Mouse (Mus musculus) urinary bladder, postnatal 36 days (tissue): ENCODE data around the gene Pfkfb1.

Experiments
- DNase-seq, 2 experiments: peaks; one replicate each; pipeline ENCODE4 v3.0.0; 2022; ENCODE audit warnings: low spot score in 2 of 2, mixed read lengths in 1 of 2

The Pfkfb1 gene

DNA sequence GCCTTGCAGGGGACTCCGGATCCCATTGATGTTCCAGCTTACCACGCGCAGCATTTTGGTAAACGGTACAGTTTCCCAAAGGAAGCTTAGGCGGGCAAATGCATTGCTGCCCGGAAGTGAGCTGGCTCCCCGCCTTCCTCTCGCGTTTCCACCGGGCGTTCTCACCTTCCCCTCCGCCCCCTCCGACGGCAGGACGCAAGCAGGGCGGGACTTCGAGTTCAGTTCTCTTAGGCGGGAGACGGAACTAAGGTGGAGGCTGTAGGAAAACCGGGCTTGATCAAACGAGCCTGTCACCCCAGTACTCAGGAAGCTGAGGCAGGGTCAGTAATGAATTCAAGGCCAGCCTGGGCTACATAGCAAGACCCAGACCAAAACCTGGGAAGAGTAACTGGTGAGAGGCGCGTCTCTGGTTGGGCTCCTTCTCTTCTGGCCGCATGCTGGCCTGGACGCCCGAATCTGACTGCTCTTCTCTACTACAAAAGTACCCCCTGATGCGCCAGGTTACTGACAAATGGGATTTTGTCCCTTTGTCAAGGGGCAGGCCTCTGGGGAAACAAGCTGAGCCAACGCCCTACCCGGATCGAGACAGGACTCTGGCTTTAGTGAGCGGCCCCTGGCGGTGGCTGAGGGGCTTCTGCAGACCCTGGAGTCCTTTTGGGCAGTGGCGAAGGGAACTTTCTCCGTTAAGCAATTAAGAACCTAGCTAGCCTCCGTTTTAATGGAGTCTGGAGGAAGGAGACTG lies at the start of gene Pfkfb1:
Gene Pfkfb1 (plus strand): TSS at position 207 of the 742 bp plus-strand sequence.
- DNase-seq = peak; percentile 54 to 84

DNA sequence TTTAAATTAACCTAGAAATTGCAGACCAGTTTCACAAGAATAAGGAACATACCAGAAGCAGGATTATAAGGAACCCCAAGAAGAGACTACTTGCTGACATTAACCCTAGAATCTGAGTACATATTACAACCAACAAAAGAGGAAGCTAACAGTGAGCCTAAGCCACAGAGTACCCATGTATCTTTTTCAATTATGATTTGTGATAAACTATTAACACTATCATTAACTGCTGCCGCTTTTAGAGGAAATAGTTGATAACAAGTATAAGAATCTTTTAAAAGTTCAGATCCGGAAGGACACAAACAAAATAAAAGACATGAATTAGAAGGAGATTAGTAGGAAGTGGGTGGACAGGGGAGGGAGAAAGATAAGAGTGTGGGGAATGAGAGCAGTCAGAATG lies 47.9 kb upstream of the Pfkfb1 start:
- DNase-seq = no peak

DNA sequence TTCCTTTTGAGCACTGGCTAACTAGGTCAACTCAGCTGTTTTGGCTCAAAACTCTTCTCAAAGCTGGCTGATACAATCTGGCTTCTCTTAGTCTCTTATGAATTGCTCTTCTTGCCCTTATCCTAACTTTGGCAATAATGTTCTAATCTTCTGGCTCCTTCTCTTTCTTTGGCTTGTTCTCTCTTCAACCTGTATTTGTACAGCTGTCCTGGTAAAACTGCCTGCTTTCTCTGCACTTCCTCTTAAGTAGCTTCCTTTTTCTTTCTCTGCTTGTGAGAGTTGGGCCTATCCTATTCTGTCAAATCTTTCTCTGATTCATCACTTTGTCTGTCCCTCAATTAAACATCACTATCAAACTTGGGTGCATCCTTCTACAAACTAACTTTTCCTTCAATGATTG lies 46.3 kb upstream of the Pfkfb1 start:
- no peak for DNase-seq

DNA sequence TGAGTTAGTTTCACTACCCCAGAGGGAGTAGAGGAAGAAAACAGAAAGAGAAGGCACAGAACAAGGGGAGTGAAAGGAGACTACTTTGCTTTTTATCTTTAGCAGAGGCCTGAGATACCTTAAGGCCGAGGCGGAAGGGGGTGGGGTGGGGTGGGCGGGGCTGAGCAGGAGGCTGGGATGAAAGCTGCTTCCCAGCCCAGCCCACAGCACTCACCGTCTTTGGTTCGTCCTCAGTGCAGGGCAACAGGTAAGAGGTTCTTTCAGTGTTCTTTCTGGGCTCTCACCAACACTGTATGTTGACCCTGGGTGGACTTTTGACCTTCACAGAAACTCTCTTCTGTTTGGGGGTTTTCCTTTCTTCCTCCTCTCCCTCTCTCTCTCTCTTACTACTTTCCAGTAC lies 40.8 kb upstream of the Pfkfb1 start, which contains the start of gene Alas2:
Gene Alas2 (plus strand): TSS at position 137 of the 400 bp plus-strand sequence.
- no peak for DNase-seq

DNA sequence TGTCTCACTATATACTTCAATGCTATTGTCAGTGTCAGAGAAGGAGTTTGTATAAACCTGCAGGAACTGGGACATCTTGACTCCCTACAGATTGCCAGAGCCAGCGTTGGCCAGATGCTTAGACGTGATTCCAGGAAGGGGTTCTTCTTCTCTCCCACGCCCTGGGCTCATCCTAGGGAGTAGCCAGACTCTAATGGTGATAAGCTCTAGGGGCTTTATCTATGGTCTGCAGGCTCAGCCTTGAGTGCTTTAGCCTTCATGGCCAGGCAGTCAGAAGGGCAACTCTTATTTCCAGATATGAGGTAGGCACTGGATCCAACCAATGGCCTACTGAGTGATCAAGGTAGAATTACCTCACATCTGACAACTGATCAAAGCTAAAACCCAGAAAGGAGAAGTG lies 38.4 kb upstream of the Pfkfb1 start:
- DNase-seq = no peak

DNA sequence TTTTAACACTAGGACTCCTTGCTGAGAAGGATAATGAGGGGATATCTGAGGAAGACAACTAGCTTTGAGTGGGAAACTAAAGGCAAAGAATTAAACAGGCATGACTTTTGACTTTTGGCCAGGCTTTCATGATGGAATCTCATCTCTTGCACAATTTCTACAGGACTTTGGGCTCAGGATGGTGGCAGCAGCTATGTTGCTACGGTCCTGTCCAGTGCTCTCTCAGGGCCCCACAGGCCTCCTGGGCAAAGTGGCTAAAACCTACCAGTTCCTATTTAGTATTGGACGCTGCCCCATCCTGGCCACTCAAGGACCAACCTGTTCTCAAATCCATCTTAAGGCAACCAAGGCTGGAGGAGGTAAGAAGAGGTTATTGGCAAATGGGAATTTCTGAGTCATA lies 36.0 kb upstream of the Pfkfb1 start:
- DNase-seq = no peak

DNA sequence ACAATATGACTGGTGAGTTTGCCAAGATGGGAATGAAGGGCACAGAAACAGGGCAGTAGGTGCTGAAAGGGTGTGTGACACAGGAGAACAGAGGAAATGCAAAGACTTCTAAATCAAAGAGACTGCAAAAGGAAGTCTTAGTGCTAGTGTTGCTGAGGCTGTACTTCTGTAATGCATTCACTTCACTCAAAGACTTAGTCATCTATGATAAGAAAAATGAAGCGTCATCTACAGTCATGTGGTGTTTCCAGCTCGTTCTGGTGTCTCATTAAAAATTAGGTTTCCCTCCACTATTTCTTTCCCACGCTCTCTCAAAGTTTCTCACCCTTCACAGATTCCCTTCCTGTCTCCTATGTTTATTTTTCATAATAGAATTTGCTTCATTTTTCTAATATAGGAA lies 34.0 kb upstream of the Pfkfb1 start:
- DNase-seq = no peak

DNA sequence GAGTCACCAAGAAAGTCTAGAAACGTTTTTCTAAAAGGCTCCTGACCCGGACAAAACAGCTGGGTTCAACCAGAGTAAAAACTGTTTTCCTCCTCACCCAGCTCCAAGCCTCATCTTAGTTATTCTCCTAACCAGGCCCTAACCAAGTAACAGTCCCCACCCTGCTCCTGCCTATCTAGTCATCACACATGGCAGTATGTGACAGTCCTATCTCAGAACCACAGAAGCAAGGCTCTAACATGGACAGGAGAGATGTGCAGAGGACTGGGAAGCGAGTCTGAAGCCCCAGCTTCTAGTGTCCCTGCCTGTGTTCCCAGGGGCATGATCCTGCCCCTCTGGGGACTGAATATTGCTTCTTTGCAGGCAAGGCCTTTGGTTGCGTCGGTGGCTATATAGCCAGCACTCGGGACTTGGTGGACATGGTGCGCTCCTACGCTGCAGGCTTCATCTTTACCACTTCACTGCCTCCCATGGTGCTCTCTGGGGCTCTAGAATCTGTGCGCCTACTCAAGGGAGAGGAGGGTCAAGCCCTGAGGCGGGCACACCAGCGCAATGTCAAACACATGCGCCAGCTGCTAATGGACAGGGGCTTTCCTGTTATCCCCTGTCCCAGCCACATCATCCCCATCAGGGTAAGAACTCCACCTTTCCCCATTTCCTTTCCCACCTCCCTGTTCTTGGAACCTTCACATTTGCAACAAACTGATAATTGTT lies 23.2 kb upstream of the Pfkfb1 start:
- DNase-seq = no peak

DNA sequence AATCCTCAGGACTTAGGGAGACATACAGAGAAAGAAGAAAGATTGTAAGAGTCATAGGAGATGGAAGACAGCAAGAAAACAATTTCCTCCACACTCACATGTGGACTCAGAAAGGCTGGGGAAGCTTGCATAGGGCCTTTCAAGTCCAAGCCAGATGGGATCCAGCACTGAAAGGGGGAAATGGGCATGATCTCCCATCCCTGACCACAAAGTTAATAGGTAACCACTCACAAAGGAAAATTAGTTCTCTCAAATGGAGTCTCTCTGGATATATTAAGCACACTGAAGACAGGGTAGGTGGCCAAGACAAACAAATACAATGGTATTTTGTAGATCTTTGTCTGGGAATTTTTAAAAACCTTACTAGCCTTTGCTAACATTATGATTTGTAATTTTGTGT lies 6.1 kb upstream of the Pfkfb1 start:
- DNase-seq = no peak

DNA sequence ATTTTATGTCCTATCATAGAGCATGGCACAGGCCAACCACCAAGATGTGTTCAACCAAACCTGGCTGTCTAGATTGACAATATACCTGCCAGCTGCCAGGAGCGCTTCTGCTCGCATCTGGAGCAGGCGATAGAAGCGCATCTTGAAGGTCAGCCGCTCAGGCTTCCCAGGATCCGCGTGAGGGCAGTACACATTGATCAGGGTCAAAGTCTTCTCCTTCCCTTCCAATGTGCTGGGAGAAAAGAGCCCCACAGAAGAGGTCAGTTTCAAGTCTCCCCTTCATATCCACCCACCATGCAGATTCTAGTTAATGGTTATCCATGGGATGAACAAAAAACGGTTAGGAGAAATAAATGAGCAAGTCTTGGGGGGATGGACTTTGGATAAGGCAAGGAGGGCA lies 2.9 kb upstream of the Pfkfb1 start:
- no peak for DNase-seq

DNA sequence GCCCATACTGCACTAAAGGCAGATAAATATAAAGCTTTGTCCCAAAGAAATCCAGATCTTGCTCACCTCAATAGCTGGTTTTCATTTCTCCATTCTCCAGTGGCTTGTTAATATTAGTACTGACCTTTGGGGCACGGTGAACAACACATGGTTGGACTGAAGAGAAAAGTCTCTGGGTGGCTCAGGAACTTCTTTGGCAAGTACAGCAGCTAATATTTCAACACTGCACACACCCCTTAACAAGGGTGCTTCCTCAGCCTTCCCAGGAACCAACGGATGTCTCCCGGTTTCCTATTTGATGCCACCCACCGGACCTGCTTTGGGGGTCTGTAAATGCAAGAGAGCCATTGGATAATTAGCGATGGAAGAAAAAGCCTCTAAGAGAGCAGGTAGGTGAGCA lies 1.7 kb downstream of the Pfkfb1 start, which contains the start of gene Apex2:
Gene Apex2 (minus strand): TSS at position 173 of the 400 bp plus-strand sequence.
- DNase-seq = no peak

DNA sequence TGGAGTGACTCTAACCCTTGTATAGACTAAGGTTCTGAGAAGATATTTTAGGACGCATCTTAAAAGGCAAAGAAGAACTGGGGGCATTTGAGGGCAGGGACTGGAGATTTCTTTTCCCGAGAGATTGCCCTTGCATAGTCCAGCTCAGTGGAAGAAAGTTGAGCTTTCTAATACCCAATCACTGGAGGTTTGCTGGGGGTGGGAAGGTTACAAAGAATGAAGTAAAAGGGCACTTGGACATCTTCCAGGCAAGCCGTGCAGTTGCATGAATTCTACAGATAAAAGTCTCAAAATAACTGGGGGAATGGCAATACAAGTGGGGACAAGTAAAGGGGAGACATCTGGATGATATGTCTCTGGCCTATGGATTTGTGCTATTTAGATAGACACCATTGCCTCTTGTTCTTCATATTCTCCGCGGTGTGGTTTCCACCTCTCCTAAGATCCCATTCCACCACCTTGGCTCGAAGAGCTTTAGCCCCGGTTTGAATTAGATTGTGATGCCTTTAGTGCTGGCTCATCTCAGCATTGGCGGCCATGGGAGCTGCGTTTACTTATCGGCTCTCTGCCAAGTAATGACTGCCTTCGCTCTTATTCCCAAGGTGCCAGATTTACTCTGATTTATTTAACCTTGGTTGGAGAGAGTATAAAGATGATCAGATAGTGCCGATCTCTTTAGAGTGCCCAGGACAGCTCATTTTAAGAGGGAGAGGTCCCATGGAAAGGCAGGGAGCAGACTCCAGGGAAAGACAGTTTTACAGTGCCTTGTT lies 5.4 kb downstream of the Pfkfb1 start:
- peak in 1 of 2 experiments; percentile 17 for DNase-seq

DNA sequence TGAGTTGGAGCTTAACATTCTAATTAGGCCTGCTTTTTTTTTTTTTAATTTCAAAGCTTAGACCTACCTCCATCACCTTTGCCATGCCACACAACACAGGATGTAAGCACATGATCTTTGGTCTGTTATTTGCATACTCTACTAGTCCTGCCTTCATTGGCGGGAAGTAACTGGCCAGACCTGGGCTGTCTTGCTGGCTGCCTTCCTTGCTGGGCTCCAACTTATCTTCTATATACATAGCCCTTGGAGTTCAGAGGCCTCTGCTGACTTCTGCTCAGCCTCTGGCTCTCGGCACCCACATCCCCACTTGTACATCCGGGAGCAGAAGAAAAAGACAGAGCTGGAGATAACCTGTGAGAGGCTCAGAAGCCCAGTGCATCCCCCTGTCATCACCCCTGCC lies 6.1 kb downstream of the Pfkfb1 start:
- no peak for DNase-seq

DNA sequence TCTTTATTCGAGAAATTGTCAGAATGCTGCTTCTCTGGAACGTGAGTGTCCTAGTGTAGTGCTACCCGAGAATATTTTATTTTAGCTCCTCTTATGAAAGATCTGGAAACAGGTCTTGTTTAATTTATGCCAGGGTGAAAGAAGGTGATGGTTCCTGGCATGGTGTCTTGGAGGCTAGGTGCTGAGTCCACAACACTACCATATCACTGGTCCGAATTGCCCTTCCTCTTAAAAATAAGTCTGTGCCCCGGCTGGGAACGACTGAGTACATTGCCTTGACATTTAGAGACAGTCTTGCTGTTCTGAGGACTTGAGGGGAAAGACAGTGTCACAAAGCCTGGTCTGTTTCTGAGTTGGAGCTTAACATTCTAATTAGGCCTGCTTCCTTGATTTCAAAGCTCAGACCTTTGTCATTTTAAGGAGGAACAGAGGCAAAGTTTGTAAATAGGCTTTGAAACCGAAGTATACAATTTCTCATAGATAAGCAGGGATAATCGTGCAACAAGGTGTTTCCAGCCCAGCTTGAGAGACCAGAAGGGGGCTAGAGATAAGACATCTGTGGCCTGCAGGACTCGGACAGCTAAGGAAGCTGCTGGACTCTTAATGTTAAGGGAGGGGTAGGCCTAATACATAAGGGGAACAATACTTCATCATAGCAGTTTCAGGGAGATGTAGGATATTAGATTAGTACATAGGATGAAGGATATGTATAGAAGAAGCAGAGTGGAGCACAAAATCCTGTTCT lies 7.2 kb downstream of the Pfkfb1 start:
- DNase-seq = no peak

DNA sequence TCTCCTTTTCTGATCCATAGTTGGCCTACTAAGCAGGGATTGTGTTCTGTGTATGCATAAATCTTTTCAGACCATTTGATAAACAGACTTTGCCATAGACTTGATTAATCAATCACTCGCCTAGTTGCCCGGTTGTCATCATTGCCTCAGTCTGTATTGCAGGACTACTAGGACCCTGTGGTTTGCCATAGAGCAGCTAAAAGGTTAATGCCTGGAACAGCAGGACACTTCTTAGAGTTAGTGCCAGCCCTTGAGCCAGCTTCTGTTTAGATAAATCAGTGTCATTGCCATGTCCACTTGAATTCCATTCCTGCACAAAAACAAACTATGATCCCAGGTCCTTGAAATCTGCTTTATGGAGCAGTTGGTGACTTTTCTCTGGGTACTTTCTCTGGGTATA lies 10.9 kb downstream of the Pfkfb1 start:
- DNase-seq = no peak

DNA sequence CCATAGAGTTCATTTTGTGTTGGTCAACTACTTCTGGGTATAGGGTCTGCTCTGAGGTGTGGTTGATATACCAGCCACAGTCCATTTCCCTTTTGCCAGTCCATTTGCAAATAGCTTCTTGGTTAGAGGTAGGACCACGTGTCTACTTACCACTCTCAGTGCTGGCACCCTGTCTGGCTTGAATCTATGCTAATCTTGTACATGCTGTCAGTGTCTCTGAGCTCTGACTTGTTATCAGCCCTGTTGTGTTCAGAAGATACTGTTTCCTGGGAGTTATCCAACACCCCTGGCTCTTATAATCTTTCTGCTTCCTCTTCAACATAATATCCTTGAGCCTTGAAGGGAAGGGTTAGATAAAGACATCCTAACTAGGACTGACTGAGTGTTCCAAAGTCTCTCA lies 48.4 kb downstream of the Pfkfb1 start:
- DNase-seq = no peak

DNA sequence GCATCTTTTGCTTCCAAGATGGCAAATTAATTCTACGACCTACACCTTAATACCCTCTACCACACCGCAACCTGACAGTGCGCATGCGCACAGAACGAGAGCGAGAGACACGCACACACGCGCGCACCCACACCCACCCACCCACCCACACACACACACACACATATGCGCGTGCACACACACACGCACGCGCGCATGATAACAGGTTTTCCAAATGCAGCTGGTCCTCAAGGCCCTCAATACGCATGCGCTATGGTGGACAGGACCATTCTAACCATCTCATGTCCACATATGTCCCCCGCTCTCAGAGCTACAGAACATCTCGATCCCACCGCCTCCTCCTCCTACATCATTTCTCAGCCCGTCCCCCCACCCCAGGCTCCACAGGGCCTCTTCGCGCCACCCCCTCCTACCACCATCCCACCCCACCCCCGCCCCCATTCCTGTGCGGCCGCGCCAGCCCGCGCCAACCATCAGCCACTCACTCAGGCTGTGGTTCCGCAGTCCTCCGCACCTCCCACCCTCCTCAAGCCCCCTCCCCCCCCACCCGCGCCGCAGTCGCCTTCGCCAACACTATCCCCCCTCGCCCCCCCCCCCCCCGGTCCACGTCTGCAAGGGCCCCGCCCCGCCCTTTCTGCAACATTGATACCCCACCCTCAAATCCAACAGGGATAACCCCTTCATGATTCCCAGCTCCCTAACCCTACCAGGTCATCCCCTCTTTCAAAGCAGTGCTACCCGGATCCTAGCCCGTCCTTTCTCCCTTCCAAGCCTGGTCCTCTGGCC lies 68.3 kb downstream of the Pfkfb1 start:
- no peak for DNase-seq

DNA sequence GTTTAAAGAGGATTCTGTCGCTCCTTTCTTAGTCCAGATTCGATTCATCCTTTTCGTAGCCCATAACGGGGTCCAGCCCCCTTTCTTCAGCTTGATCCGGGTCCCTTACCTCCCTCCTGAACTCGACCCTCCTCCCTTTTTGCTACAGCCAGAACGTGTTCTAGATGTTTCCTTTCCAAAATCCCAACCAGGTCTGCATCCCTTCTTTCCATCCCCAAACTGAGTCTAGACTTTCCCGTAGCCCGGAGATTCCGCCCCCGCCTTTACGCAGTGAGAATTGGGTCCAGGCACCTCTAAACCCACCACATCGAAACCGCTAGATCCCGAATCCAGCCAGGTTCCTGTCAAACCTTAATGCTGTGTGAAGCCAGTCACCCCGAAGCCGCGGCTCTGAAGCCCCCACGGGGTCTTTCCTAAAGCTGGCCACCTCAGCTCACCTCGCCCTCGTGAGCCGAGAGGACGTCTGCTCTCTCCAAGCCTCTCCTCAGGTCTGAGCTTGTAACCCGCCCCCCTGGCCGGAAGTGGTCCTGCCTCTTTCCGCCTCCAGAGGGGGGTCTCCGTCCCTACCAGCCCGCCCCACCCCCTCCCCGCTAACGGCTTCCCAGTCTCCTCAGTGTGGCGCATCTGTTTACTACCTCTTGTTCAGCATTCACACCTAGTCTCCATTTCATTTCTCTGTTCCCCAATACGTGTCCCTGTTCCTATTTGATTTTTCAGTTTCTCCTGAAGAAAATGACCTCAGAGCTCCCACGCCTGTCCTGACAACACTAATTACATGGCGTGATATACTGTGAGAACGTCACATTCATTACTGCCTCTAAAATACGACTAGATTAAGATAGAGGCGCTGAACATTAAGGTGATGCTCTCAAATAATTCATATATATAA lies 69.1 kb downstream of the Pfkfb1 start, which contains the start of gene Tro:
Gene Tro (minus strand): TSS at position 676 of the 889 bp plus-strand sequence.
- no peak for DNase-seq

DNA sequence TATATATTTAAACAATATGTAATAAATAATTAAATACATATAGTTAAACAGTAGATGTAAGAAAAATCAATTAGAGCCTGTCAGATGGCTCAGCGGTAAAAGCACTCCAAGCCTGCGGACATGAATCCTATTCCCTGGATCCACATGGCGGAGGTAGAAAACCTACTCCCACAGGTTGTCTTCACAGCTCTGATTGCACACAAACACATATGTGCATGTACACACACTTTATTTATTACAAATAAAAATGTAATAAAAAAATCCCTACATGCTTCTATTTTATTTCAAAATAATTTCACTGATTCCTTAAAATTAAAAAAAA lies 69.7 kb downstream of the Pfkfb1 start:
- no peak for DNase-seq

DNA sequence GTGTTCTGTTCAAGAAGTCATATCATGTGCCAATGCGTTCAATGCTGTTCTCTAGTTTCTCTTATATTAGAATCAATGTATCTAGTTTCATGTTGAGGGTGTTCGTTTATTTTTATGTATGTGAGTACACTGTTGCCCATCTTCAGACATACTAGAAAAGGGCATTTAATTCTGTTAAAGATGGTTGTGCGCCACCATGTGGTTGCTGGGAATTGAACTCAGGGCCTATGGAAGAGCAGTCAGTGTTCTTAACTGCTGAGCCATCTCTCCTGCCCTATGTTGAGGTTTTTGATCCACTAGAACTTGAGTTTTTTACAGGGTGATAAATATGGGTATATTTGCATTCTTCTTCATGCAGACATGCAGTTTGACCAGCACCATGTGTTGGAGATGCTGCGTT lies 74.8 kb downstream of the Pfkfb1 start:
- no peak for DNase-seq
